Mouse (Mus musculus) frontal cortex, postnatal 36 days (tissue): ENCODE results near the gene Tdrd3.

ENCODE experiments used
- DNase-seq, 2 experiments: peaks; one replicate each; pipeline ENCODE4 v3.0.0; 2022; ENCODE audit warnings: low spot score in 2 of 2

Tdrd3 gene

DNA sequence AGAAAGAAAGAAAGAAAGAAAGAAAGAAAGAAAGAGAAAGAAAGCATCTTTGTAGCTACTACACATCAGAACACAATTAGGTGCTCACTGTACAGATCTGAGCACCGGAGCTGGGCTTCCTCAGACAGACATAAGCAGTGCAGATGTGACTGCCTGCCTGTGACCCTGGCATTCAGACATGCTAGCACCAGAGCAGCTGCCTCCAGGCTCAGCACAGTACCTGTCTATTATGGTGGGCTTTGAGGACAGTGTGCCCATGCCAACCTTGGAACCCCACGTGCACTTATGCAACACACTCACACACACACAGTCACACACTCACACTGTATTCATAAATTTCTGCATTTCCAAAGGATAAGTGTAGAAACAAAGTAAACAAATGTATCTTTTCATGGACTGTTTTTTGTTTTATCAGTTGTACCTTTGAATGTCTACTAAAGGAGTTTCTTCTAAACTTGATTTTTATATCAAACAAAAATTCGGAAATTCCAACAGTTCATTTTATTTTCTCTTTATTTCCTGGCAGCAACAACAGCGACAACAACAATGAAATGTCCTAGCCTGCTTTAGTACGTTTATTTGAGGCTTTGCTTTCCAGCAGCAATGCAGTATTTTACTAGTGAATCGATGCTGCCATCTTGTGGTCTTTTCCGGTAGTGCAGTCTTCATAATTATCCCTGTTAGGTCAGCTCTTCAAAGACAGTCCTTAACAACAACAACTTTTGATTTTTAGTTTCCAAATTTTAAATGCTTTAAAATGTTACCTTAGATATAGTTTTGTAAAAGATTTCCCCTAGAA, 35.4 kb downstream of the Tdrd3 start:
- peak; percentile 73 to 87 for DNase-seq

DNA sequence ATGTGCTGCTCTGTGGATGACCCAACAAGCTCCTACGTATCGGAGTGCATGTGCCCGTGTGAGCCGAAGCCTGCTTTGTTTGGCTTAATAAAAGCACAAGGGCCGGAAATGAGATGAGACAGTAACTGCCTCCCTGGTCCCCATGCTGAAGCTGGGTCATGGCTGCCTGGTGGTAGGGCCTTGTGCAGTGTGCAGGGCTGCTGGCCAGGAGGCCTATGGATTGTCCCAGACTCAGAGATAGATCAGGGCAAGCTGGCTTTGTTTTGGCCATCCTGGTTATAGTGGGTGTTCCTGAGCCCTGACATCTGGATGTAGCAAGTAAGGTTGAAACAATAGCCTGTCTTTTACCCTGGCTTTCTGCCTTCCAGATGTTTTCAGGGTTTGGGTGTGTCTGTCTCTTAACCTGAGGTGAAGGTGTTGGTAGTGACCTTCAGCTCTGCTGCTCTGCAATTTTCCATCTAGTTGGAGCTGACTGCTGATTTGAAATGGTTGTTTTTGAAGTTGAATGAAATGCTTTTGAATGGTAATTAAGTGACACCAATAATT, 39.3 kb downstream of the Tdrd3 start:
- no peak for DNase-seq

DNA sequence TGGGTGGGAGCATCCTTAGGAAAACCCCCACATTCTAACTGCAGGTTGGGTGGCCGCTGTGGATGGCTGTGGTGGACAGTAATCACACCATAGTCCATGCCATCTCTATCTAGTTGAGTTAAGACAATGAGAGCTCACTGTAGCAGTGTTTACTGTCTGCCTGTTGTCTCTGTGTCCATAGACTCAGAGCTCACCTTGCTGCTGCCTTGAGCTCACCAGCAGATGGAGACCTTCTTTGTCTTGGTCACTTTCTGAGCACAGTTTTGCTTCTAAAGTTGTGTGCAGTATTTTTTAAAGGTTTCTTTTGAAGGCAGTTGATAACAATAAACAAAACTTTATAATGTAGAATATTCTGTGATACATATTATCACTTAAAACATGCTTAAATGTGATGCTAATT, 43.3 kb downstream of the Tdrd3 start:
- no peak for DNase-seq

DNA sequence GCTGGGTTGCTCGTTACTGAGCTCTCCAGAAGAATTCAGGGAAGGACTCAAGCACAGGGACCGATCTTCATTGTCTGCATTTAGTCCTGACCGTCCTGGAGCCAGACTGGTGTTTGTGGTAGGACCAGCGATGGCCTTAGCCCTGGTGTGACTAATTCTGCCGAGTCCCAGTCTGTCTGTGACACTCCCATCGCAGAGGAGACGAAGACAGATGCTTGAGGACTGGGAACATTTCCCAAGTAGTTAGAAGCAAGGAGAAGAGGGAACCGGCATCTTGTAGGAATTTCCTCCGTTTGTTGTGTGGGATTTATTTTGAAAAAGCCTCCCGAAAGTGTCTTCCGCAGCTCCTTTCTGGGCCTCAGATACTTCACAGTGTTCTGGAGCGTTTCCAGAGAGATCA, 45.1 kb downstream of the Tdrd3 start:
- no peak for DNase-seq

DNA sequence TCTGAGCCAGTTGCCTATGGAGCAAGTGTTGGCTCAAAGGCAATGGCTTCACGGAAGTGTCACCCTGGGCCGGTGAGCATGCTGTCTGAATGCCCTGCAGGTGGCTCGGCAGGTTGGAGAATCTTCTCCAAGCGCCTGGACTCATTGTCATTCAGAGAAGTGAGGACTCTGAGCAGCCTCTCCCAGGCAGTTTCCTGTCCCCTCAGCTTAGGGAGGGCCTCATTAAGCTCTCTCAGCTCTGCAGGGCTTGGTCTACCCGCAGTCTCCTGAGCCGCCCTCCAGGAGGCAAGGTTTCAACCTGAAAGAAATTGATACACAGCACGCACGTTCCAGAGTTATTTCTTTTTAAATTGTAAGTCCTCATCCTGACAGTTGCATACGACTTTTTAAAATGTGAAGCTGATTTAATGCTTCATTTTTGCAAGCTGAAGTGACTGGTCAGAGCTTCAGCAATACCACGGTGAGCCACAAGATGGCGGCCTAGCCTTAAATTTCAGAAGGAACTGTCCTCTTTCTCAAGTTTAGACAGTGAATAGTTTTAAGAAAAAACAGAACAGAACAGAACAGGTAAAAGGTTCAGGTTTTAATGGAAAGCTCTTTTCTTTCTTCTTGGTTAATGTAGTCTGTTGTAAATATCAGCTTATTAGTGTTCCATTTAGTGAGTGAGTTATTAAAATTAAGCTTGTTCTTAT, 47.7 kb downstream of the Tdrd3 start:
- peak; percentile 83 to 92 for DNase-seq

- DNase-seq: no peak
These were observed 48.2 kb downstream of the Tdrd3 start for GRCm38 (mm10) chr14:87464655-87465054.

DNA sequence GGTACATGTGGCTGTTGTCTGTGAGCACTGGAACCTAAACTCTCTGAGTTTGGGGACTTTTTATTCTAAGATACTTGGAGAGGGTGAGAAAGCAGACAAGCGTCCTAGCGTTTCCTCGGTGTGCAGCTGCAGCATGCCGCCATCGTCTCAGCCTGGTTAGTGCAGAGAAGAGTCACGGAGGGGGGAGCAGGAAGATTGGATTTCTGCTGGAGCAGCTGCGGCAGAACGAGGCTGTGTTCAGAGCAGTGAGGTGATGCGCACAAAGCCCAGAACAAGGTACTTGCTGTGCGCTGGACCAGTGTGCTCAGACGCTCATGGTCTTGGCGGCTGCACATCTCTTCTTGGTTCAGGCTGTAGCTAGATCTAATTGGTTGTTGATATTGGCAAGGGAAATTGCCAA, 51.1 kb downstream of the Tdrd3 start:
- no peak for DNase-seq

- no peak for DNase-seq
These were observed 55.1 kb downstream of the Tdrd3 start for GRCm38 (mm10) chr14:87471521-87471920.

GRCm38 (mm10) chr14:87472782-87473181, 56.3 kb downstream of the Tdrd3 start:
- DNase-seq: no peak

DNA sequence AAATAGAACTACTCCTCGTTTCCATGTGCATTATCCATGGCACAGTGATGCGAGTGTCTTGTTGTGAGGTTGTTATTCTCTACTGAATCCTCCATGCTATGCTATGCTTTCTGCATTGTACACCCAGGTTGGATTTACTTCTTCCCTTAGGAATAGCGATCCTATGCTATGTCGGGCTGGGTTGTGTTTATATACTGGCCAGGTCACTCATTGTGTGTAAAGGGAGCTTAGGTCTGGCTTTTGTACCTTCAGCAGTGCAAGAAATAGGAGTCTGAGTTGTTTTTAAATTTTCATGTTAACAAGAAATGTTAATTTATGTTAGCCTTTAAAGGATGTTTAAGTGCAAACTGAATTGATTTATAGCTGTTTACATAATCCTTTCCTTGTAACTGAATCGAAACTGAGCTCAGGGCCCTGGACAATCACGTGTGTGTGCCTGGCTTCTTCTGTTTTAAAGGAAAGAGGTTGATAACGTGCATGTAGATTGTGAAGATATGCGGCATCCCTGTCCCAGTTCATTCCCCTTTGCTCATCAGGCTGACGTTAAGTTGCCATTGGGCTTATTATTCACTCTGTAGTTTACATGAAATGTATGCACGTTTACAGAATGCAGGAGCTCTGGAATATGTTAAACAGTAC, 59.4 kb downstream of the Tdrd3 start:
- DNase-seq: no peak

GRCm38 (mm10) chr14:87478339-87478951, 62.0 kb downstream of the Tdrd3 start:
- DNase-seq: no peak

GRCm38 (mm10) chr14:87485888-87486287, 69.4 kb downstream of the Tdrd3 start:
- no peak for DNase-seq

DNA sequence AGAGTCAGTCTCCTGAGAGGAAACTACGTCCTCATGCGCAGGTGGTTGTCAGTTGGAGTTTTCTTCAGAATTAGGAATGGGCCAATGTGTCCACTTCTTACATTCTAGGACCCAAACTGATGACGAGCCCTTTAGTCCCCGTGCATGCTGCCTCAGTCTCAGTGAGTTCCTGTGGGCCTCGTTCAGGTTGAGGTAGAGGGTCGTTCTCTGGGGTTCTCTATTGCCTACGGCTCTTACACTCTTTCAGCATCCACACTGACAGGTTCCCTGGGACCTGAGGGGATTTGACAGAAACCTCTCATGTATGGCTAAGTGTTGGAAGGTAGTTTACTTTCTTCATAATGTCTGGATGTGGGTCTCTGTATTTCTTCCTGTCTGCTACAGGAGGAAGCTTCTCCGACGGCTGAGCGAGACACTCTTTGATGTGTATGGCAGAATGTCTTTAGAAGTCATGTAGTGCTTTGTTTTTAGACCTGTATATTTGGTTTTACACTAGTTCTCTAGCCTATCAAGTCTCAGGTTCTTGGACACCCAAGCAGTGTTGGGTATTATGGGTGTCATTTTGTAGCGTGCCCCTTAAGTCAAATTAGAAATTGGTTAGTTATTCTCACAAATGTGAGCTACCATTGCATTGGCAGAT, 81.6 kb downstream of the Tdrd3 start:
- DNase-seq: no peak

DNA sequence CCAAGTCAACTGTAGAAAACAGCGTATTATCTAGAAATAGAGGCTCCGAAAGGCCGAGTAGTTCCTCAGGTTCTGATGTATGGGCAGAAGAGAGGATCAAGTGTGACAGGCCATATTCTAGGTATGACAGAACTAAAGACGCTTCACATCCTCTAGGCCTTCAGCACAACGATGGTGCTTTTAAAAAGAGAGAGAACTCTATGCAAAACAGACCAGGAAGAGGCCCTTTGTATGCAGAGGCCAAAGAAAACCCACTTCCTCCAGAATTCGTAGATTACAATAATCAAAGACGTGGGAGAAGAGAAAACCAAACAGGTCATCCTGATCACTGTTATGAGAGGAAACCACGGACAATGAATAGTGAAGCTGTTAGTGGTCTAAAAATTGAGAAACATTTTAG, 89.5 kb downstream of the Tdrd3 start:
- DNase-seq: no peak

- DNase-seq: no peak
These were observed 98.8 kb downstream of the Tdrd3 start for GRCm38 (mm10) chr14:87515281-87515680.

GRCm38 (mm10) chr14:87517381-87517780, 100.9 kb downstream of the Tdrd3 start:
- no peak for DNase-seq

GRCm38 (mm10) chr14:87531847-87532246, 115.4 kb downstream of the Tdrd3 start:
- no peak for DNase-seq

- DNase-seq: no peak
These were observed 120.8 kb downstream of the Tdrd3 start for GRCm38 (mm10) chr14:87537127-87537819.

GRCm38 (mm10) chr14:87549986-87550385, 133.5 kb downstream of the Tdrd3 start:
- DNase-seq: no peak

DNA sequence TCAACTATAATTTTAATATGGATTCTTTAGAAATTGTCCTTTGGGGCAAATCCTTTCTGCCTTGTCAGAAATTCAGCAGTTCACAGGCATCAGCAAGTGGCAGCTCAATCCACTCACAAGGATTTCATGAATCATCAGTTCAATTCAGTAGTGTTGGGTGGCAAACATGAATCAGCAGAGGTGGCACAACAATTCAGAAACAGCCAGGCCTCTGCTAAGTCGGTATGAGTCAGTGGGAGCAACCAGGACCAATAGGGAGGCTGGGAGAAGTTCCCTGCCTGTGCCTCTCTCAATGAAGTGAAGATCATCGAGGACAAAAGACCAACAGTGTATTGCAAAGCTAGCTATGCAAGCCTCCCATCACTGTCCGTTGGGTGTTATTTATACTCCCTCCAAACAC, 135.8 kb downstream of the Tdrd3 start:
- no peak for DNase-seq

GRCm38 (mm10) chr14:87563841-87564240, 147.4 kb downstream of the Tdrd3 start:
- DNase-seq: no peak
